Mouse (Mus musculus) frontal cortex, postnatal 10 days (tissue): ENCODE results near the gene H2al1a.
"Not testable (repeated sequence)": the region's sequence is repeated elsewhere in the genome, so short reads cannot be mapped to it uniquely, and the experiment has no call there.

Source experiments
- DNase-seq, 2 experiments: peaks; one replicate each; pipeline ENCODE4 v3.0.0; 2022; ENCODE audit warnings: low spot score in 2 of 2, mixed read lengths in 1 of 2

Gene H2al1a

DNA sequence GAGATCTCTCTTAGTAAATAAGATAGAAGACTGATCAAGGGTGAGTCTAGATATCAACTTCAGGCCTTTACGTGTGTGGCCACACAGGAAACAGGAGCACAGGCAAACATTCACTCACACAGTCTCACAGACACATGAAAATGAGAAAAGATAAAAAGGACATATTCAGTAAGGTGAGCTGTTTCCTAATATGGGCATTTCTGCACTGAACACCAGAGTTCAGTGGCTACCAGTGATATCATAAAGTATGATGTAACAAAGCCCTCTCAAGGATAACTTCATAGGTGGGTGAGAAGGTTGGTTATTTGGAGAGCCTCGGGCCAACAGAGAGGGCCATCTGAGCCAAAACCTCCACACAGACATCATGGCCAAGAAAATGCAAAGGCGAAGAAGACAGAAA lies at the start of gene H2al1a:
Gene H2al1a, plus strand, starts transcription at position 301 of the 400 bp plus-strand sequence.
- DNase-seq = not testable (repeated sequence)

- no peak for DNase-seq
These were observed 48.9 kb upstream of the H2al1a start for GRCm38 (mm10) chrX:11250155-11250554.

- DNase-seq = peak; percentile 14 to 19
These were observed 45.0 kb upstream of the H2al1a start for GRCm38 (mm10) chrX:11254062-11254461.

GRCm38 (mm10) chrX:11254521-11255207 lies 44.4 kb upstream of the H2al1a start:
- DNase-seq = no peak

DNA sequence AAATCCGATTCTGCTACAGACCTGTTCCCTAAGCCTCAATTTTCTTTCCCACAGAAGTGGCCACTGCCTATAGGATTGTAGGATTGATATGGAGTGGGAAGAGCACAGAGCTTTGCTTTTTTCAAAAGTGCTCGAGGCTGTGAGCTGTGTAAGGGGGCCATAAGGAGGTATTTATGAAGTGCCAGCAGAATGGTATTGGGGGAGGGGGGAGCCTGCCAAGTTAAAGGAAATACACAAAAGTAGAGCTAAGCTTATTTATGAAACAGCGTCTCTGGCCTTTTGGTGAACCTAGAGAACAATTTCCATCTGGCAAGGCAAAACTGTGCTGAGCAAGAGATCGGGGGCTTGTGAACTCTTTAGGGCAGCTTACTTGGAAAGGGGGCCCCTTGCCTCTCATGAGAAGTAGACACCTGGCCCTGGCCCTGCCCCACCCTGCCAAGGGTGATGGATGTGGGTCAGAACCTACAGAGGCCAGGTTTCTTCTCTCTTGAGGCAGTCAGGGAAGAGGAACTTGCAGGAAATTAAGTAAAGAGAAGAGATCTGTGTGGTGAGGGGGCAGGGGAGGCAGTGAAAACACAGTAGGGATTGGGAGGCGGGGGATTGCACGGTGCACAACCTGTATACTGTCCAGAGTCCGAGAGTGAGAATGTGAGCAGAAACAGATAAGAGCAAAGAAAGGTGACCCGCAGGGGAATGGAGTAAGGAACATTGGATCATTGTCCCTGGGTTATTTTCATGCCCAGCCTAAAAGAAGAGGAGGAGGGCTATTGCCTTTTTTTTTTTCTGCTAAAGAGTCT lies 43.3 kb upstream of the H2al1a start:
- no peak for DNase-seq

DNA sequence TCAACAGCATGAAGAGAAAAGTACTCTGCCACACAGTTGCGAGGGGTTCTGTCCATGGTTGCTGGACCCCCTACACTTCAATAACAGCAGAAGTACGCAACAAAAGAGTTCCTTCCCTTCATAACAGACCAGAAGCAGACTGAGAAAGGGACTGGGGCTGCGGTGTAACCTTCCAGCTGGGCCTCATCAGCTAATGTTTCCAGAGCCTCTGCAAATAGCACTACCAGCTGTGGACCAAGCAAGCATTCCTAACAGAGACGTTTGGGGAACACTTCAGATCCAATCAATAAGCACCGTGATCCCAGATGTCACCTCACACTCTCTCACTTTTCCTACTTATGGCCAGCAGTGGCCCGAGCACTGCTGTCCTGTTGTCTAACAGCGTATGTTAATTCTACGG lies 34.1 kb upstream of the H2al1a start:
- no peak for DNase-seq

- DNase-seq = peak in 1 of 2 experiments; percentile 8
These were observed 31.3 kb upstream of the H2al1a start for GRCm38 (mm10) chrX:11267791-11268190.

- DNase-seq = peak; percentile 22 to 23
These were observed 30.0 kb upstream of the H2al1a start for GRCm38 (mm10) chrX:11269074-11269473.

DNA sequence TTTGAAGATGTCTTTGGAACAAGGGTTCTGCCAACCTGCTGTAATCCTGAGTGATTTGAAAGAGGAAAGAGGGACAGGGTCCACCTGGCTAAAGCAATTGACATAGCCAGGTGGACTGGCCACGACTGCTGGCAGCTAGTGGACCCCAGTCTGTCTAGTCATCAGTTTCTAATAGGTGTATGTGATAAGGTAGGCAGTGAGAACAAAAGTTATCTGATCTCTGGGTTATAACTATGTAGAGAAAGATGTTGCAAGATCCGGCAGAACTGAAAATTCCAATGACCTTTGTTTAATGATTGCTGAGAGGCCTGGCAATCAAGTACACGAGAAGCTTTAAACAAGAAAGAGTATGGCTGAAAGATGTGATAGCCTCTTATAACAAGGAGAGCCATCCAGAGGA lies 25.9 kb upstream of the H2al1a start:
- DNase-seq = no peak

DNA sequence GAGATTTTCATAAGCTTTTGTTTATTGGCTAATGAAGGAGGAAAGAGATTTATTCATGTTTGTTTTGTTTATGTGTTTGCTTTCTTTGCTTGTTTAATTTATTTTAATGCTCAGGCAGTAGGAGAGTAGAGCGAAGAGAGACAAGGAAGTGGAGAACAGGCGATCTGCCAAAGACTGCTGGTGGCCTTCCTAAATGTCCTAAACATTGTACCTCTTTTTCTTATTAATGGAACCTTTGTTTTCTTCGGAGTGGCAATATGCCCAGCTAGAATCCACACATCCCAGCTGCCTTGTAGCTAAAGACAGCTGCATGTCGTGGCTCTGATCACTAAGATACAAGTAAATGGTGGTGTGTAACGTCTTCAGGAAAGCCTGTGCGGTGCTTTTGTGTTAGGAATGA lies 22.0 kb upstream of the H2al1a start:
- no peak for DNase-seq

GRCm38 (mm10) chrX:11280741-11281140 lies 18.3 kb upstream of the H2al1a start:
- DNase-seq = no peak

GRCm38 (mm10) chrX:11288306-11288882 lies 10.7 kb upstream of the H2al1a start:
- DNase-seq = no peak

- DNase-seq = no peak
These were observed 9.8 kb upstream of the H2al1a start for GRCm38 (mm10) chrX:11289244-11289643.

GRCm38 (mm10) chrX:11302132-11302531 lies 3.1 kb downstream of the H2al1a start, which contains the start of gene H2al1b:
H2al1b (plus strand) TSS chrX:11302432.
- DNase-seq = not testable (repeated sequence)

DNA sequence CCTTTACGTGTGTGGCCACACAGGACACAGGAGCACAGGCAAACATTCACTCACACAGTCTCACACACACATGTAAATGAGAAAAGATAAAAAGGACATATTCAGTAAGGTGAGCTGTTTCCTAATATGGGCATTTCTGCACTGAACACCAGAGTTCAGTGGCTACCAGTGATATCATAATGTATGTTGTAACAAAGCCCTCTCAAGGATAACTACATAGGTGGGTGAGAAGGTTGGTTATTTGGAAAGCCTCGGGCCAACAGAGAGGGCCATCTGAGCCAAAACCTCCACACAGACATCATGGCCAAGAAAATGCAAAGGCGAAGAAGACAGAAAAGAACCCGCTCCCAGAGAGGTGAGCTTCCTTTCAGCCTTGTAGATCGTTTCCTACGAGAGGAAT lies 6.3 kb downstream of the H2al1a start, which contains the start of gene H2al1c:
Gene H2al1c, plus strand, starts transcription at position 301 of the 400 bp plus-strand sequence.
- not testable (repeated sequence) for DNase-seq

GRCm38 (mm10) chrX:11308524-11308923 lies 9.5 kb downstream of the H2al1a start, which contains the start of gene H2al1d:
H2al1d (plus strand) TSS chrX:11308824.
- DNase-seq = not testable (repeated sequence)

DNA sequence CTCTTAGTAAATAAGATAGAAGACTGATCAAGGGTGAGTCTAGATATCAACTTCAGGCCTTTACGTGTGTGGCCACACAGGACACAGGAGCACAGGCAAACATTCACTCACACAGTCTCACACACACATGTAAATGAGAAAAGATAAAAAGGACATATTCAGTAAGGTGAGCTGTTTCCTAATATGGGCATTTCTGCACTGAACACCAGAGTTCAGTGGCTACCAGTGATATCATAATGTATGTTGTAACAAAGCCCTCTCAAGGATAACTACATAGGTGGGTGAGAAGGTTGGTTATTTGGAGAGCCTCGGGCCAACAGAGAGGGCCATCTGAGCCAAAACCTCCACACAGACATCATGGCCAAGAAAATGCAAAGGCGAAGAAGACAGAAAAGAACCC lies 12.6 kb downstream of the H2al1a start, which contains the start of gene H2al1e:
Gene H2al1e, plus strand, starts transcription at position 301 of the 400 bp plus-strand sequence.
- DNase-seq = not testable (repeated sequence)

DNA sequence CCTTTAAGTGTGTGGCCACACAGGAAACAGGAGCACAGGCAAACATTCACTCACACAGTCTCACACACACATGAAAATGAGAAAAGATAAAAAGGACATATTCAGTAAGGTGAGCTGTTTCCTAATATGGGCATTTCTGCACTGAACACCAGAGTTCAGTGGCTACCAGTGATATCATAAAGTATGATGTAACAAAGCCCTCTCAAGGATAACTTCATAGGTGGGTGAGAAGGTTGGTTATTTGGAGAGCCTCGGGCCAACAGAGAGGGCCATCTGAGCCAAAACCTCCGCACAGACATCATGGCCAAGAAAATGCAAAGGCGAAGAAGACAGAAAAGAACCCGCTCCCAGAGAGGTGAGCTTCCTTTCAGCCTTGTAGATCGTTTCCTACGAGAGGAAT lies 15.8 kb downstream of the H2al1a start, which contains the start of gene H2al1f:
Gene H2al1f, plus strand, starts transcription at position 301 of the 400 bp plus-strand sequence.
- DNase-seq = not testable (repeated sequence)

DNA sequence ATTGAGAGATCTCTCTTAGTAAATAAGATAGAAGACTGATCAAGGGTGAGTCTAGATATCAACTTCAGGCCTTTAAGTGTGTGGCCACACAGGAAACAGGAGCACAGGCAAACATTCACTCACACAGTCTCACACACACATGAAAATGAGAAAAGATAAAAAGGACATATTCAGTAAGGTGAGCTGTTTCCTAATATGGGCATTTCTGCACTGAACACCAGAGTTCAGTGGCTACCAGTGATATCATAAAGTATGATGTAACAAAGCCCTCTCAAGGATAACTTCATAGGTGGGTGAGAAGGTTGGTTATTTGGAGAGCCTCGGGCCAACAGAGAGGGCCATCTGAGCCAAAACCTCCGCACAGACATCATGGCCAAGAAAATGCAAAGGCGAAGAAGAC lies 18.9 kb downstream of the H2al1a start, which contains the start of gene H2al1g:
Gene H2al1g, plus strand, starts transcription at position 301 of the 400 bp plus-strand sequence.
- not testable (repeated sequence) for DNase-seq

DNA sequence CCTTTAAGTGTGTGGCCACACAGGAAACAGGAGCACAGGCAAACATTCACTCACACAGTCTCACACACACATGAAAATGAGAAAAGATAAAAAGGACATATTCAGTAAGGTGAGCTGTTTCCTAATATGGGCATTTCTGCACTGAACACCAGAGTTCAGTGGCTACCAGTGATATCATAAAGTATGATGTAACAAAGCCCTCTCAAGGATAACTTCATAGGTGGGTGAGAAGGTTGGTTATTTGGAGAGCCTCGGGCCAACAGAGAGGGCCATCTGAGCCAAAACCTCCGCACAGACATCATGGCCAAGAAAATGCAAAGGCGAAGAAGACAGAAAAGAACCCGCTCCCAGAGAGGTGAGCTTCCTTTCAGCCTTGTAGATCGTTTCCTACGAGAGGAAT lies 22.1 kb downstream of the H2al1a start, which contains the start of gene H2al1h:
Gene H2al1h, plus strand, starts transcription at position 301 of the 400 bp plus-strand sequence.
- not testable (repeated sequence) for DNase-seq

GRCm38 (mm10) chrX:11324359-11324758 lies 25.3 kb downstream of the H2al1a start, which contains the start of gene H2al1i:
H2al1i (plus strand) TSS chrX:11324659.
- DNase-seq = not testable (repeated sequence)

DNA sequence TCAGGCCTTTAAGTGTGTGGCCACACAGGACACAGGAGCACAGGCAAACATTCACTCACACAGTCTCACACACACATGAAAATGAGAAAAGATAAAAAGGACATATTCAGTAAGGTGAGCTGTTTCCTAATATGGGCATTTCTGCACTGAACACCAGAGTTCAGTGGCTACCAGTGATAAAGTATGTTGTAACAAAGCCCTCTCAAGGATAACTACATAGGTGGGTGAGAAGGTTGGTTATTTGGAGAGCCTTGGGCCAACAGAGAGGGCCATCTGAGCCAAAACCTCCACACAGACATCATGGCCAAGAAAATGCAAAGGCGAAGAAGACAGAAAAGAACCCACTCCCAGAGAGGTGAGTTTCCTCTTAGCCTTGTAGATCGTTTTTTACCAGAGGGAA lies 28.5 kb downstream of the H2al1a start, which contains the start of gene H2al1j:
Gene H2al1j, plus strand, starts transcription at position 301 of the 400 bp plus-strand sequence.
- not testable (repeated sequence) for DNase-seq
